Mouse (Mus musculus) heart, postnatal 0 days (tissue): Measurements from ENCODE around the gene Slc35f1. TPM values are rescaled to one million over a fixed set of nuclear protein-coding genes. Genes with fewer than 3 reads are reported as not detected.
A peak's percentile ranks its signal among the peaks of the same experiment; 100 is the strongest.

Source experiments
- ATAC-seq: fragments of 200-750 bp; cut with Nextera tagmentation; 2 replicates; pipeline ENCODE4 v1.8.0; 2017; ENCODE audit warnings: low read depth, moderate number of reproducible peaks, moderate library complexity; ENCODE audit not compliant: insufficient read depth
- DNase-seq: peaks from one replicate; pipeline ENCODE4 v3.0.0-alpha.2; 2016; ENCODE audit warnings: low spot score
- H3K27ac ChIP-seq: fragments of 300-500 bp; sonication (generic); 2 replicates; pipeline ENCODE4 v1.5.1; 2014; ENCODE audit warnings: low read depth, mild to moderate bottlenecking
- H3K27me3 ChIP-seq: fragments of 300-500 bp; sonication (generic); 2 replicates; pipeline ENCODE4 v1.6.1; 2014; ENCODE audit warnings: low read length, mixed read lengths; ENCODE audit not compliant: control insufficient read depth, insufficient read depth
- H3K36me3 ChIP-seq: fragments of 300-500 bp; sonication (generic); replicated peaks from 2 replicates; pipeline ENCODE4 v1.6.1; 2014; ENCODE audit warnings: low read length, mixed read lengths; ENCODE audit not compliant: control insufficient read depth, insufficient read depth
- H3K4me1 ChIP-seq: fragments of 300-500 bp; sonication (generic); 2 replicates; pipeline ENCODE4 v1.6.1; 2014; ENCODE audit warnings: antibody characterized with exemption; ENCODE audit not compliant: control insufficient read depth, insufficient read depth
- H3K4me2 ChIP-seq: fragments of 300-500 bp; sonication (generic); 2 replicates; pipeline ENCODE4 v1.6.1; 2014; ENCODE audit warnings: low read depth, mild to moderate bottlenecking, low read length, moderate library complexity
- H3K4me3 ChIP-seq: fragments of 300-500 bp; sonication (generic); 2 replicates; pipeline ENCODE4 v1.5.1; 2014; ENCODE audit warnings: low read depth, low read length
- H3K9ac ChIP-seq: fragments of 300-500 bp; sonication (generic); replicated peaks from 2 replicates; pipeline ENCODE4 v1.6.1; 2014; ENCODE audit warnings: low read depth, low read length, mixed read lengths
- H3K9me3 ChIP-seq: fragments of 300-500 bp; sonication (generic); replicated peaks from 2 replicates; pipeline ENCODE4 v1.6.1; 2016; ENCODE audit warnings: low read length; ENCODE audit not compliant: control insufficient read depth
- CTCF ChIP-seq: IDR thresholded peaks from 2 replicates; pipeline ENCODE4 v1.5.1; 2016; ENCODE audit warnings: antibody characterized with exemption, control low read depth, low read depth
- EP300 ChIP-seq: IDR thresholded peaks from 2 replicates; pipeline ENCODE4 v1.6.1; 2016; ENCODE audit warnings: antibody characterized with exemption, low read depth
- WGBS: fragments of 180-500 bp; shearing (Covaris S2); extraction: QIAGEN DNeasy Blood & Tissue Kit; methylation state at CpG from one replicate; pipeline ENCODE4 v1.1.7; 2014; 5-methylcytosine and 5-hydroxymethylcytosine counted together
- polyA plus RNA-seq: library from polyadenylated mRNA; unstranded; fragments of >200 nt; fragmentation: Nextera tagmentation; extraction: Ambion mirVana; gene quantifications from 2 replicates; pipeline ENCODE4 v1.2.1, GENCODE M21; 2015
- total RNA-seq: library from RNA; depleted of rRNA; stranded (reverse); fragments of >200 nt; gene quantifications from 2 replicates; pipeline ENCODE4 v1.2.3, GENCODE M21; 2014; ENCODE audit warnings: low replicate concordance

Gene Slc35f1
- total and polyA plus RNA-seq, 2 experiments from 2014 or later, result 0.57 to 3.1 TPM

- Histone ChIP-seq H3K27ac (no peak overlapping the region), H3K4me3 (no peak overlapping the region), H3K9ac (no peak overlapping the region), H3K4me2 (no peak overlapping the region), H3K36me3 (no peaks in the 10 kb centered on the region), H3K9me3 (no peaks in the 10 kb centered on the region), H3K27me3 (no peaks in the 10 kb centered on the region), H3K4me1 (no peaks in the 10 kb centered on the region)
- ATAC-seq, result no peak; the same call in 1 of the 2 replicates
- no peak for TF ChIP-seq EP300
- TF ChIP-seq CTCF, result no peak
- WGBS, result 20% methylated on average over 10 of the region's 10 CpGs
- peak; percentile 7 for DNase-seq
Measured at GRCm38 (mm10) chr10:52742671-52743379, 52.5 kb downstream of the Slc35f1 start.

GRCm38 (mm10) chr10:52743831-52744230 is 53.5 kb downstream of the Slc35f1 start:
- H3K36me3 ChIP-seq, result no peaks in the 10 kb centered on the region
- H3K4me1 ChIP-seq, result no peaks in the 10 kb centered on the region
- no peak overlapping the region for H3K4me3 ChIP-seq
- H3K9ac ChIP-seq, result no peak overlapping the region
- DNase-seq, result no peak
- no peak for TF ChIP-seq CTCF
- TF ChIP-seq EP300, result no peak
- 91% methylated on average over 3 of the region's 3 CpGs for WGBS
- no peak overlapping the region for H3K4me2 ChIP-seq
- no peaks in the 10 kb centered on the region for H3K27me3 ChIP-seq
- H3K9me3 ChIP-seq, result no peaks in the 10 kb centered on the region
- H3K27ac ChIP-seq, result no peak overlapping the region
- ATAC-seq, result no peak

GRCm38 (mm10) chr10:52748028-52748597 is 57.8 kb downstream of the Slc35f1 start:
- DNase-seq (no peak), ATAC-seq (no peak)
- Histone ChIP-seq H3K27me3 (no peaks in the 10 kb centered on the region), H3K27ac (no peak overlapping the region), H3K4me2 (no peak overlapping the region), H3K4me1 (no peaks in the 10 kb centered on the region), H3K4me3 (no peak overlapping the region), H3K36me3 (no peaks in the 10 kb centered on the region), H3K9ac (no peak overlapping the region), H3K9me3 (no peaks in the 10 kb centered on the region)
- WGBS, result 68% methylated on average over 4 of the region's 4 CpGs
- TF ChIP-seq EP300 (no peak), CTCF (no peak)

- 66% methylated on average over 13 of the region's 13 CpGs for WGBS
- ATAC-seq (no peak), DNase-seq (no peak)
- Histone ChIP-seq H3K9me3 (no peaks in the 10 kb centered on the region), H3K27me3 (no peaks in the 10 kb centered on the region), H3K27ac (no peak overlapping the region), H3K4me1 (no peaks in the 10 kb centered on the region), H3K4me2 (no peak overlapping the region), H3K9ac (no peak overlapping the region), H3K4me3 (no peak overlapping the region), H3K36me3 (no peaks in the 10 kb centered on the region)
- TF ChIP-seq CTCF, result no peak
Measured at GRCm38 (mm10) chr10:52755949-52756679, 65.8 kb downstream of the Slc35f1 start.

GRCm38 (mm10) chr10:52757496-52758260 is 67.3 kb downstream of the Slc35f1 start:
- WGBS, result 84% methylated on average over 4 of the region's 4 CpGs
- no peak overlapping the region for H3K4me3 ChIP-seq
- DNase-seq (no peak), ATAC-seq (no peak)
- H3K36me3 ChIP-seq, result no peaks in the 10 kb centered on the region
- H3K4me1 ChIP-seq, result no peaks in the 10 kb centered on the region
- no peaks in the 10 kb centered on the region for H3K27me3 ChIP-seq
- H3K9ac ChIP-seq, result no peak overlapping the region
- no peaks in the 10 kb centered on the region for H3K9me3 ChIP-seq
- no peak for TF ChIP-seq EP300
- TF ChIP-seq CTCF, result no peak
- no peak overlapping the region for H3K27ac ChIP-seq
- no peak overlapping the region for H3K4me2 ChIP-seq
